Mouse (Mus musculus): ENCODE data around the gene Aif1. TPM values are rescaled to one million over a fixed set of nuclear protein-coding genes. Genes with fewer than 3 reads are reported as not detected.

The Aif1 gene
- total and polyA plus RNA-seq, 3 experiments, result 7.0 to 14.7 (median 14.1) TPM

DNA sequence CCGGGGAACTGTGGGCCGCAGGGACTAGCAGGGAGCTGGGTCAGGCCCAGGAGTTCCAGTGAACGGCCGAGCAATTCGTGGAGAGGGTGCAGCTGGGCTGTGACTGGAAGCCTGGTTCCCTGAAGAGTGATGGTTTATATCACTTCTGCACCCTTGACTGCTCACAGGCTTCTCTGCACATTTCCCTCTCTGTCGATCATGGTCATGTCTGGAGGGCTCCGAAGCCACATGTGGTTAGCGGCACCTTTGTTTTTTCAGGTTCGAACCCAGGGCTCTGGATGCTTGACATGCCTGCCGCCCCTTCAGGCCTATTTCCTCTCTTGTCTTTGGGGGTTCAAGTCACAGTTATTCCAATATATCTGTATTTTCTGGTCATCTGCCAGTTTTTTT lies 29.5 kb upstream of the Aif1 start:
- peak; percentile 75 for DNase-seq (ENCODE audit: extremely low read depth)

DNA sequence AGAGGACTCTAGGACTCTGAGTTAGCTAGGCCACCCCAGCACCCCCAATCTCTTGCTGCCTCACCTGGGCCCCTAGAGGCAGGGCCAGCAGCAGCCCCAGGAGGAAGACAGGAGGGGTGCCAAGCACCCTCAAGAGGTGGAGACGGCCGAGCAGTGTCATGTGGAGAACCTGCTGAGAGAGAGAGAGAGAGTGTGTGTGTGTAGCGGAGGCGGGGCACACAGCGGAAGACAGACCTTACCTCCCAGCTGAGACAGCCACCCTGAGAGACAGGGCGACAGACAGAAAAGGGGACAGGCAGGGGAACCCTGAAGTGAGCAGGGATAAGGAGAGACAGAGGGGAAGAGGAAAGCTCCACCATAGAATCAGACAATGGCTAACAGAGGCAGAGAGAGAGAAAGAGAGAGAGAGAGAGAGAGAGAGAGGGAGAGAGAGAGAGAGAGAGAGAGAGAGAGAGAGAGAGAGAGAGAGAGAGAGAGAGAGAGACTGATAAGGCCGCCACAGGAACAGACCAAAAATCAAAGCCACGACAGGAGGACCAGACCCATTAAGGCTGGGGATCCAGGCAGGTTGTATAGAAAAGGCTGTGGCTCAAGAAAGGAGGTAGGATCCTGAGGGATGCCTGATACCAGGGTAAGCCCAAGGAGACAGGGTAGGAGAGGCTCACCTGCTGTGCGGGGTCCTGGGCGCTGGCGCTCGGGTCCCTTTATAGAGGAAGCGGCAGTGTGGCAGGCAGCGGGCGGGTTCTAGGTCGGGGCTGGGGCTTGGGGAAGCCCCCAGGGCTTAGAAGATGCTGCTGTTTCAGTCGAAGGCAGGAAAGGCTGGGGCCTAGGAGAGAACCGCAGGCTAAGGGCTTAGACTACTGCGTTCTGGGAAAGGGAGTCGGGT lies 28.9 kb upstream of the Aif1 start, which contains the start of gene Lta:
Lta (minus strand) TSS at position 858 of the 886 bp plus-strand sequence.
- dilution Hi-C loops (cut with MboI; ENCODE audit: extremely low pct_ligation_motif_present, extremely low pct_unique_long_range_greater_than_20kb, low sequenced_read_pairs), result no loop called here

More for the DNA sequence above, 29.5 kb upstream of the Aif1 start:
- Histone ChIP-seq H3K9ac (ENCODE audit: insufficient read depth, low read depth) (peak overlapping the region; percentile 1; the same call in 1 of the 2 replicates), H3K27me3 (replicated peaks) (no peaks in the 10 kb centered on the region), H3K4me1 (ENCODE audit: control insufficient read depth in 1 of 2, insufficient read depth in 2 of 2) (peaks cover 22 to 72% of the 10 kb centered on the region in 2 experiments), H3K4me2 (ENCODE audit: insufficient read depth, low read depth, poor library complexity, severe bottlenecking) (peak overlapping the region; percentile 23), H3K79me2 (replicated peaks; ENCODE audit: control insufficient read depth, extremely low read depth, insufficient read depth, poor library complexity, severe bottlenecking) (peaks cover 13% of the 10 kb centered on the region), H3K9me3 (replicated peaks; ENCODE audit: low read length) (no peaks in the 10 kb centered on the region), H3K27ac (ENCODE audit: insufficient read depth, low read depth) (peak overlapping the region; percentile 16; the same call in 1 of the 2 replicates), H3K36me3 (replicated peaks in 1 of 2; ENCODE audit: control insufficient read depth in 1 of 2, insufficient read depth in 1 of 2, low read length in 1 of 2) (peaks cover 0 to under 1% of the 10 kb centered on the region in 2 experiments), H3K4me3 (replicated peaks in 1 of 3; ENCODE audit: low read depth in 2 of 3, low read length in 2 of 3, poor library complexity in 1 of 3) (peak overlapping the region; percentile 2 to 51 (median 38))
- in situ Hi-C loops (cut with MboI; ENCODE audit: low pct_ligation_motif_present, low pct_unique_long_range_greater_than_20kb, low sequenced_read_pairs), result no loop called here
- TF ChIP-seq NELFE (IDR thresholded peaks at IDR 0.05; ENCODE audit: low read depth, low read length), result no peak
- peak; percentile 48 for TF ChIP-seq ZNF384 (IDR thresholded peaks at IDR 0.05; ENCODE audit: low read depth, low read length)
- 0 out of 2 replicates have a peak, but pooled peaks have one; percentile 7 for TF ChIP-seq ETS1 (conservative IDR thresholded peaks at IDR 0.05; ENCODE audit: low read depth, low read length)
- TF ChIP-seq TCF12 (IDR thresholded peaks at IDR 0.05; ENCODE audit: low read depth, low read length), result 0 out of 2 replicates have a peak, but pooled peaks have one; percentile 8
- TF ChIP-seq USF1 (IDR thresholded peaks at IDR 0.05; ENCODE audit: low read depth, low read length), result no peak
- TF ChIP-seq BHLHE40 (IDR thresholded peaks at IDR 0.05; ENCODE audit: low read depth, low read length), result peak; percentile 40; the same call in 1 of the 2 replicates
- TF ChIP-seq MAX (IDR thresholded peaks at IDR 0.05; ENCODE audit: low read length), result peak; percentile 29; the same call in 1 of the 2 replicates
- dilution Hi-C loops (cut with MboI; ENCODE audit: extremely low pct_ligation_motif_present, extremely low pct_unique_long_range_greater_than_20kb, low sequenced_read_pairs), result no loop called here

More for the DNA sequence above, 28.9 kb upstream of the Aif1 start, which contains the start of gene Lta:
- H3K27me3 ChIP-seq (replicated peaks), result no peaks in the 10 kb centered on the region
- peaks cover 21 to 72% of the 10 kb centered on the region in 2 experiments for H3K4me1 ChIP-seq (ENCODE audit: control insufficient read depth in 1 of 2, insufficient read depth in 2 of 2)
- peak within 1 kb of the TSS; percentile 23 for H3K4me2 ChIP-seq (ENCODE audit: insufficient read depth, low read depth, poor library complexity, severe bottlenecking)
- peaks cover 3 to 7% of the 10 kb centered on the region in 2 experiments for H3K36me3 ChIP-seq (replicated peaks in 1 of 2; ENCODE audit: control insufficient read depth in 1 of 2, insufficient read depth in 1 of 2, low read length in 1 of 2)
- peaks cover 18% of the 10 kb centered on the region for H3K79me2 ChIP-seq (replicated peaks; ENCODE audit: control insufficient read depth, extremely low read depth, insufficient read depth, poor library complexity, severe bottlenecking)
- peak; percentile 69 for DNase-seq (ENCODE audit: extremely low read depth)
- H3K27ac ChIP-seq (ENCODE audit: insufficient read depth, low read depth), result peak within 1 kb of the TSS; percentile 16; the same call in 1 of the 2 replicates
- H3K9me3 ChIP-seq (replicated peaks; ENCODE audit: low read length), result no peaks in the 10 kb centered on the region
- TF ChIP-seq MEF2A (IDR thresholded peaks at IDR 0.05; ENCODE audit: borderline replicate concordance, low read depth, low read length) (0 out of 2 replicates have a peak, but pooled peaks have one; percentile 25), EP300 (IDR thresholded peaks at IDR 0.05; ENCODE audit: low read length) (no peak; the same call in 1 of the 2 replicates), ZC3H11A (IDR thresholded peaks at IDR 0.05; ENCODE audit: low read depth, low read length) (no peak), CTCF (conservative IDR thresholded peaks at IDR 0.05 in 1 of 2, IDR thresholded peaks at IDR 0.05 in 1 of 2; ENCODE audit: low read depth in 2 of 2, low read length in 2 of 2) (no peak), TBP (conservative IDR thresholded peaks at IDR 0.05; ENCODE audit: low read depth, low read length) (no peak), KAT2A (IDR thresholded peaks at IDR 0.05; ENCODE audit: insufficient replicate concordance, low read length) (no peak), HCFC1 (IDR thresholded peaks at IDR 0.05; ENCODE audit: low read depth, low read length) (no peak; the same call in 1 of the 2 replicates), MAZ (IDR thresholded peaks at IDR 0.05; ENCODE audit: low read depth, low read length) (no peak), ZKSCAN1 (IDR thresholded peaks at IDR 0.05; ENCODE audit: borderline replicate concordance, low read depth, low read length) (no peak), MAX (IDR thresholded peaks at IDR 0.05; ENCODE audit: low read length) (0 out of 2 replicates have a peak, but pooled peaks have one; percentile 17), SIN3A (IDR thresholded peaks at IDR 0.05; ENCODE audit: low read length) (peak; percentile 29; the same call in 1 of the 2 replicates), RAD21 (IDR thresholded peaks at IDR 0.05; ENCODE audit: low read depth, low read length) (no peak), CHD1 (IDR thresholded peaks at IDR 0.05; ENCODE audit: low read depth, low read length) (no peak), ELF1 (IDR thresholded peaks at IDR 0.05; ENCODE audit: low read depth, low read length) (peak; percentile 58; the same call in 1 of the 2 replicates), CHD2 (IDR thresholded peaks at IDR 0.05; ENCODE audit: low read length) (peak; percentile 34; the same call in 1 of the 2 replicates), E2F4 (IDR thresholded peaks at IDR 0.05; ENCODE audit: insufficient replicate concordance, low read depth, low read length) (no peak), MXI1 (IDR thresholded peaks at IDR 0.05; ENCODE audit: low read depth, low read length) (no peak), POLR2A (IDR thresholded peaks at IDR 0.05; ENCODE audit: low read depth, low read length) (no peak; the same call in 1 of the 2 replicates), ZMIZ1 (IDR thresholded peaks at IDR 0.05; ENCODE audit: low read depth, low read length) (peak; percentile 18; the same call in 1 of the 2 replicates), ETS1 (conservative IDR thresholded peaks at IDR 0.05; ENCODE audit: low read depth, low read length) (peak; percentile 38; the same call in 1 of the 2 replicates)
- peak within 1 kb of the TSS; percentile 18 to 51 (median 38) for H3K4me3 ChIP-seq (replicated peaks in 1 of 3; ENCODE audit: low read depth in 2 of 3, low read length in 2 of 3, poor library complexity in 1 of 3)
- H3K9ac ChIP-seq (ENCODE audit: insufficient read depth, low read depth), result peak within 1 kb of the TSS; percentile 1; the same call in 1 of the 2 replicates
- in situ Hi-C loops (cut with MboI; ENCODE audit: low pct_ligation_motif_present, low pct_unique_long_range_greater_than_20kb, low sequenced_read_pairs), result no loop called here

Measured in CH12.LX (cell line).